Mouse (Mus musculus) E14TG2a.4 (cell line): ENCODE measurements at regions not wholly inside any gene's neighbourhood (a gene's known extent, or its start where the extent isn't known, plus 50 kb on each side); places are given as distances from the start of the nearest gene placed in this dataset.

Experiments used
- CTCF ChIP-seq: conservative IDR thresholded peaks from 2 replicates; pipeline ENCODE4 v1.5.1; 2014; ENCODE audit warnings: low read length
- NANOG ChIP-seq: IDR thresholded peaks from 2 replicates; pipeline ENCODE4 v1.6.1; 2014; ENCODE audit warnings: borderline replicate concordance, low read length, mixed read lengths

DNA sequence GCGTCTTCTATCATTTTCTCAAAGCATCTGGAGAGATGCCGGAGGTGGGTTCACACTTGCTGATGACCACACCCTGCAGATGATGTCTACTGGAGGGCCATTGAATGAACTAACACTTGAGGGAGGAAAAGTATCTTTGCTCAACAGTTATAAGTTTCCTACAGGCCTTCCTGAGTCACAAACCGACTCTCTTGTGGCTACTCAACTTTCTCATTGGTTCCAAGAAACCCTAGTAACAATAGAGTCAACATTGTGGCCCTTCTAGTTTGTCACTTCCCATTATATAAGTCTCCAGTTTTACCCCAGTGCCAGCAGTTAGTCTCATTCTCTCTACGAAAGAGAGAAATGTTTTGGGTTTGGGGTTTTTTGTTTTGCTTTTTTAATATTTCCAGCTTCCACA is 604.1 kb upstream of the Arid1b start:
- TF ChIP-seq CTCF = no peak
- TF ChIP-seq NANOG = no peak
